Mouse (Mus musculus) brain, embryonic 14.5 days (tissue): ENCODE data around the gene Nr0b2.

Experiments
- CTCF ChIP-seq: fragments of 200-500 bp; IDR thresholded peaks from 2 replicates; pipeline ENCODE4 v1.5.1; 2012; ENCODE audit warnings: inconsistent platforms, mild to moderate bottlenecking, moderate library complexity, borderline replicate concordance; ENCODE audit not compliant: insufficient read depth, insufficient read length; ENCODE audit errors: extremely low read depth
- POLR2A ChIP-seq: fragments of 200-500 bp; IDR thresholded peaks from 2 replicates; pipeline ENCODE4 v1.6.1; 2012; ENCODE audit warnings: mild to moderate bottlenecking, inconsistent platforms, borderline replicate concordance; ENCODE audit not compliant: poor library complexity, insufficient read depth, insufficient read length, severe bottlenecking; ENCODE audit errors: extremely low read depth

GRCm38 (mm10) chr4:133504755-133505485 is 48.3 kb upstream of the Nr0b2 start:
- TF ChIP-seq POLR2A (no peak), CTCF (no peak)
